Mouse (Mus musculus) midbrain, embryonic 12.5 days (tissue): ENCODE measurements around the gene Zfp326. TPM values are rescaled to one million over a fixed set of nuclear protein-coding genes. Genes with fewer than 3 reads are reported as not detected.
"Not testable (repeated sequence)": the region's sequence is repeated elsewhere in the genome, so short reads cannot be mapped to it uniquely, and the experiment has no call there.

Experiments used
- ATAC-seq: fragments of 200-750 bp; cut with Nextera tagmentation; 2 replicates; pipeline ENCODE4 v1.8.0; 2017; ENCODE audit warnings: low read depth, moderate TSS enrichment, moderate library complexity; ENCODE audit not compliant: low FRiP score
- H3K27ac ChIP-seq: fragments of 300-500 bp; sonication (generic); replicated peaks from 2 replicates; pipeline ENCODE4 v1.5.1; 2016; ENCODE audit warnings: mild to moderate bottlenecking
- H3K27me3 ChIP-seq: fragments of 300-500 bp; sonication (generic); 2 replicates; pipeline ENCODE4 v1.6.1; 2016; ENCODE audit warnings: mild to moderate bottlenecking
- H3K36me3 ChIP-seq: fragments of 300-500 bp; sonication (generic); 2 replicates; pipeline ENCODE4 v1.6.1; 2016
- H3K4me1 ChIP-seq: fragments of 300-500 bp; sonication (generic); 2 replicates; pipeline ENCODE4 v1.6.1; 2016
- H3K4me2 ChIP-seq: fragments of 300-500 bp; sonication (generic); replicated peaks from 2 replicates; pipeline ENCODE4 v1.6.1; 2016; ENCODE audit warnings: mild to moderate bottlenecking, moderate library complexity
- H3K4me3 ChIP-seq: fragments of 300-500 bp; sonication (generic); 2 replicates; pipeline ENCODE4 v1.5.1; 2016; ENCODE audit warnings: mild to moderate bottlenecking
- H3K9ac ChIP-seq: fragments of 300-500 bp; sonication (generic); replicated peaks from 2 replicates; pipeline ENCODE4 v1.6.1; 2016; ENCODE audit warnings: mild to moderate bottlenecking, moderate library complexity
- H3K9me3 ChIP-seq: fragments of 300-500 bp; sonication (generic); 2 replicates; pipeline ENCODE4 v1.6.1; 2016; ENCODE audit warnings: mild to moderate bottlenecking
- WGBS: fragments of 180-500 bp; shearing (Covaris S2); methylation state at CpG from one replicate; pipeline ENCODE4 v1.1.7; 2016; 5-methylcytosine and 5-hydroxymethylcytosine counted together
- polyA plus RNA-seq: library from polyadenylated mRNA; unstranded; fragments of >200 nt; fragmentation: Nextera tagmentation; extraction: Ambion mirVana; gene quantifications from 2 replicates; pipeline ENCODE4 v1.2.1, GENCODE M21; 2016

The Zfp326 gene
- polyA plus RNA-seq, 1 experiment from 2014 or later, result 66.3 TPM

GRCm38 (mm10) chr5:105849222-105849621, 27.1 kb upstream of the Zfp326 start:
- no peak for ATAC-seq
- no peaks in the 10 kb centered on the region for H3K9me3 ChIP-seq
- WGBS, result 87% methylated on average over 4 of the region's 4 CpGs

DNA sequence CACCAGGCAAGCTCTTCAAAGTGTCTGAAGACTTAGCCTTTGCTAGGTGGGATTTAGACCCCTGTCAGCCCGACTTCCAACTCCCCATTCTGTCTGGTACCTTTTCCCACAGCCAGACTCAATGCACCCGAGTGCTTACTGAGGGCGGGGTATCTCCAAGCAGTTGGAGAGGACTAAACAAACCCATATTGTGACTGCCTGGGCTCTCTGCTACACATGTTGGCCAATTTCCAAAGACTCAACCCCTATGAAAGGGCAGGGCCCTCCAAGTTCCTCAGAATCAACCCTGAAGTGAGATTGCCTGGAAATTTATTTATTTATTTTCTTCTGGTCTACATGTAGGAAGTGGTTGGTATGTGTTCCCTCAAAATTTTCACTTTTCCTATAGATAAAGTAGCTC, 26.7 kb upstream of the Zfp326 start:
- Histone ChIP-seq H3K4me2 (no peak overlapping the region), H3K27ac (no peak overlapping the region), H3K36me3 (no peaks in the 10 kb centered on the region), H3K9me3 (no peaks in the 10 kb centered on the region), H3K27me3 (no peaks in the 10 kb centered on the region), H3K4me1 (no peaks in the 10 kb centered on the region), H3K9ac (no peak overlapping the region), H3K4me3 (no peak overlapping the region)
- WGBS, result 77% methylated on average over 3 of the region's 3 CpGs
- no peak for ATAC-seq

More at GRCm38 (mm10) chr5:105849222-105849621, 27.1 kb upstream of the Zfp326 start:
- Histone ChIP-seq H3K36me3 (no peaks in the 10 kb centered on the region), H3K27ac (no peak overlapping the region), H3K9ac (no peak overlapping the region), H3K4me1 (no peaks in the 10 kb centered on the region), H3K4me2 (no peak overlapping the region), H3K27me3 (no peaks in the 10 kb centered on the region), H3K4me3 (no peak overlapping the region)

DNA sequence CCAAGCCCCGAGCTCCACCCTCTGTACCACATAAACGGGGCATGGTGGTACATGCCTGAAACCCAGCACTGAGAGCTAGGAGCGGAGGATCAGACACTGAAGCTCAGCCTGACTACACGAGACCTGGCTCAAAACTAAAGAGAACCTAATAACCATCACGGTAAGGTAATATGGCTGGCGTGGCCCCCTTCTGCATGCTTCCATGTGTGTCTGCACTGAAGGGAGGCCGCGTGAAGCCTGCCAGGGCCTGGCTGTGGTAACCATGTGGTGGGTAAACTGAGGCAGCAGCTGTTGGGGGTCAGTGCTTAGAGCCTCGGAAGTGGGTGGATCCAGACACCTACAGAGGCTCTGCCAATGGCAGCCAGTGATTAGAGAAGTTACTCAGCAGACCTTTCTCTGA, 23.1 kb upstream of the Zfp326 start:
- H3K27ac ChIP-seq, result no peak overlapping the region
- H3K4me2 ChIP-seq, result no peak overlapping the region
- no peaks in the 10 kb centered on the region for H3K9me3 ChIP-seq
- H3K27me3 ChIP-seq, result no peaks in the 10 kb centered on the region
- ATAC-seq, result no peak
- H3K4me3 ChIP-seq, result no peak overlapping the region
- no peaks in the 10 kb centered on the region for H3K4me1 ChIP-seq
- no peak overlapping the region for H3K9ac ChIP-seq
- H3K36me3 ChIP-seq, result no peaks in the 10 kb centered on the region
- WGBS, result 87% methylated on average over 9 of the region's 9 CpGs

- H3K9me3 ChIP-seq, result no peaks in the 10 kb centered on the region
- no peaks in the 10 kb centered on the region for H3K4me1 ChIP-seq
- H3K9ac ChIP-seq, result no peak overlapping the region
- H3K36me3 ChIP-seq, result no peaks in the 10 kb centered on the region
- no peak overlapping the region for H3K27ac ChIP-seq
- no peak for ATAC-seq
- 93% methylated on average over 5 of the region's 5 CpGs for WGBS
- no peak overlapping the region for H3K4me3 ChIP-seq
- H3K27me3 ChIP-seq, result no peaks in the 10 kb centered on the region
- no peak overlapping the region for H3K4me2 ChIP-seq
These were observed 18.9 kb upstream of the Zfp326 start for GRCm38 (mm10) chr5:105857486-105857885.

GRCm38 (mm10) chr5:105858754-105859694, 17.3 kb upstream of the Zfp326 start:
- Histone ChIP-seq H3K27me3 (no peaks in the 10 kb centered on the region), H3K36me3 (no peaks in the 10 kb centered on the region), H3K4me3 (no peak overlapping the region), H3K9ac (no peak overlapping the region), H3K27ac (no peak overlapping the region), H3K9me3 (no peaks in the 10 kb centered on the region), H3K4me2 (no peak overlapping the region), H3K4me1 (no peaks in the 10 kb centered on the region)
- 77% methylated on average over 8 of the region's 8 CpGs for WGBS
- no peak for ATAC-seq

DNA sequence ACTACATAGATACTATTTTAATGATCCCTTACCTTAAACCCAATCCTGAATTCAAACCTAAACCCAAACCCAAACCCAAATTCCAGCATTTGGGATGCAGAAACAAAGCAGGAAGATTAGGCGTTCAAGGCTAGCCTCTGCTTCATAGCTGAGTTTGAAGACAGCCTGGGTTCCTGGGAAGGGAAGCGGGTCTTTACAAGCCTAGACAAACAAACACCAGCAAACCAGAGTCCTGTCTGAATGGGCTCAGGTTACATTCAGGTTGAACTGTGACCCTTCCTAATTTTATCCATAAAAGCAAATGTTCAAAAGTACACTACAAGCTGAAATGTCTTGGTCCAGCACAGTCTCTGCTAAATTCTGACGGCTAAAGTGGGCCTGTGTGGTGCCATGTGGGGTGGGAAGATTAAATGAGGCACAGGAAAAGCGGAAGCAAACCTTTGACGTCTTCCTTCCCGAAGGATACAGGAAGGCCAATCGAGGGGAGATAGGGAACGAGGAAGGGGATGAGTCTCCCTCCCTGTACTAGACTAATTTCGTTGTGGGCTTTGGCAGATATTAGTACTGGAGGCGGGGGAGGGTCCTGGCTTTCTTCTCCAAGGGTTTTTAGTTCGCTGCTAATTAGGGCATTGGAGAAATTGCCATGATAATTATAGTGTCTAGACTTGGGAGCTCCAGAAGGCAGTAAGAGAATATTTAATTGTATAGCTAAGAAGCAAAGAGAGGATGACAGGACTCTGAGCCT, 16.5 kb upstream of the Zfp326 start:
- Histone ChIP-seq H3K9ac (no peak overlapping the region), H3K36me3 (no peaks in the 10 kb centered on the region), H3K27ac (no peak overlapping the region), H3K9me3 (no peaks in the 10 kb centered on the region), H3K4me1 (no peaks in the 10 kb centered on the region), H3K4me2 (no peak overlapping the region), H3K27me3 (no peaks in the 10 kb centered on the region), H3K4me3 (no peak overlapping the region)
- 70% methylated on average over 11 of the region's 11 CpGs for WGBS
- ATAC-seq, result no peak

DNA sequence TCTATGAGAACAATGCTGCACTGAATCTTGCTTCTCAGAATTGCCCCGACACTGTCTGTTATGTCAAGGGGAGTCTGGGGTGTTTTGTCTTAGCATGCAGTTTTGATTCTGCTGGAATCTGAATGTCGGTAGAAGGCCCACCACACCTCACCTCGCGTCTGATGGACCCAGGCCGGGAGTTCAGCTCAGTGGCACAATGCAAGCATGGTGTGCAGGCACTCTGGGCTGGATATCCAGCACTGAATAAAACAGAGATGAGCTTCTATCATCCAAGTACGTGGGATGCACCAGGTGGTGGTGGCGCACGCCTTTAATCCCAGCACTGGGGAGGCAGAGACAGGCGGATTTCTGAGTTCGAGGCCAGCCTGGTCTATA, 15.9 kb upstream of the Zfp326 start:
- no peak for ATAC-seq
- WGBS, result 88% methylated on average over 10 of the region's 10 CpGs
- Histone ChIP-seq H3K4me2 (no peak overlapping the region), H3K27ac (no peak overlapping the region), H3K9ac (no peak overlapping the region), H3K36me3 (no peaks in the 10 kb centered on the region), H3K4me1 (no peaks in the 10 kb centered on the region), H3K27me3 (no peaks in the 10 kb centered on the region), H3K4me3 (no peak overlapping the region), H3K9me3 (no peaks in the 10 kb centered on the region)

- H3K36me3 ChIP-seq, result no peaks in the 10 kb centered on the region
- no peak overlapping the region for H3K4me3 ChIP-seq
- H3K9ac ChIP-seq, result no peak overlapping the region
- no peaks in the 10 kb centered on the region for H3K4me1 ChIP-seq
- no peaks in the 10 kb centered on the region for H3K27me3 ChIP-seq
- H3K4me2 ChIP-seq, result no peak overlapping the region
- H3K9me3 ChIP-seq, result no peaks in the 10 kb centered on the region
- no peak for ATAC-seq
- H3K27ac ChIP-seq, result no peak overlapping the region
- 91% methylated on average over 5 of the region's 5 CpGs for WGBS
These were observed 14.7 kb upstream of the Zfp326 start for GRCm38 (mm10) chr5:105861616-105862015.

- H3K4me3 ChIP-seq, ATAC-seq, H3K27ac ChIP-seq, H3K36me3 ChIP-seq, H3K9me3 ChIP-seq, H3K27me3 ChIP-seq, H3K4me1 ChIP-seq, H3K4me2 ChIP-seq, H3K9ac ChIP-seq: not testable (repeated sequence)
- WGBS, result 48% methylated on average over 5 of the region's 5 CpGs
These were observed 11.2 kb upstream of the Zfp326 start for GRCm38 (mm10) chr5:105865110-105865628.

DNA sequence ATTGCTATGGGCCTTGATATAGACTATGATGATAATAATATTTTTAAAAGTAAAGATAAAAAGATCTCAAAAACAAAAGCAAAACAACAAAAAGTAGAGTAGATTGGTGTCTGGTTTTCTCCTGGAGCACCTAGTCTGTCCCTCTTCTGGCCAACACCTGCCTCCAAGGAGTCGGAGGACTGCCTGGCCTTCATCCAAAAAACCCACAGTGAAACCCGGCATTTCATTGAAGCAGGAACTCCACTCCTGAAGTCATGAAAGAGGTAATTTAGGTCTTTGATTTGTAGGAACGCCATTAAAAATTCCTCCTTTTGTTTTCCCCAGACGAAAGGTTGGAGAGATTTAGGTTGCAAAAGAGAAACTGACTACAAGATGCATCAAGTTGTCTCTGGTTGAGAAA, 8.9 kb upstream of the Zfp326 start:
- Histone ChIP-seq H3K9ac (no peak overlapping the region), H3K4me2 (no peak overlapping the region), H3K4me3 (no peak overlapping the region), H3K4me1 (peaks cover 9% of the 10 kb centered on the region), H3K9me3 (no peaks in the 10 kb centered on the region), H3K27ac (no peak overlapping the region), H3K27me3 (no peaks in the 10 kb centered on the region), H3K36me3 (no peaks in the 10 kb centered on the region)
- 54% methylated on average over 4 of the region's 4 CpGs for WGBS
- ATAC-seq, result no peak

- no peak overlapping the region for H3K4me3 ChIP-seq
- H3K27ac ChIP-seq, result no peak overlapping the region
- ATAC-seq, result peak; percentile 34; the same call in 1 of the 2 replicates
- no peaks in the 10 kb centered on the region for H3K9me3 ChIP-seq
- H3K36me3 ChIP-seq, result no peaks in the 10 kb centered on the region
- 83% methylated on average over 16 of the region's 16 CpGs for WGBS
- H3K4me2 ChIP-seq, result no peak overlapping the region
- H3K9ac ChIP-seq, result no peak overlapping the region
- H3K4me1 ChIP-seq, result peaks cover 9% of the 10 kb centered on the region
- H3K27me3 ChIP-seq, result no peaks in the 10 kb centered on the region
These were observed 8.4 kb upstream of the Zfp326 start for GRCm38 (mm10) chr5:105867841-105868447.

DNA sequence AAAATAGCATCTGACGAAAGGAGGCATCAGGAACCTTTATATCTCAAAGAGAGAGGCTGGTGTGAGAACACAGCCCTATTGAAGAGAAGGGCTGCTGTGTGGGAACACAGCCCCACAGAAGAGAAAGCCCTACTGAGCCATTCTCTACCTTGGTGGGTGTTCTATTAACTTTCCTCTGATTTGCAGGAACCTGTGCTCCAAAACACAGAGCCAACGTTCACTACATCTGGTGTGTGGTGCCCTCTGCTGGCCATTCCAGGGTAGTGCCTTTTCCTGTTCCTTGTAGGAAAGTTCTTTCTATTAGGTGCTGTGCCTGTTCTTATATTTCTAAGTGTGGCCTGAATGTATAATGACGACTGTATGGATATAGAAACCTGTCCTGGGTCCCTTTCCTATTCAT, 7.8 kb upstream of the Zfp326 start:
- Histone ChIP-seq H3K4me3 (no peak overlapping the region), H3K9me3 (no peaks in the 10 kb centered on the region), H3K27me3 (no peaks in the 10 kb centered on the region), H3K27ac (no peak overlapping the region), H3K9ac (no peak overlapping the region), H3K4me1 (peaks cover 9% of the 10 kb centered on the region), H3K4me2 (no peak overlapping the region), H3K36me3 (no peaks in the 10 kb centered on the region)
- 29% methylated on average over 3 of the region's 3 CpGs for WGBS
- ATAC-seq, result peak; percentile 71
